Mouse (Mus musculus) macrophage (primary cell): ENCODE results near the gene Dnajc7. TPM values are rescaled to one million over a fixed set of nuclear protein-coding genes. Genes with fewer than 3 reads are reported as not detected.
"Not testable (repeated sequence)": the region's sequence is repeated elsewhere in the genome, so short reads cannot be mapped to it uniquely, and the experiment has no call there.

Source experiments
- H3K27ac ChIP-seq: fragments of 350-480 bp; formaldehyde crosslinking; 2 replicates; pipeline ENCODE4 v1.9.0; 2021
- H3K36me3 ChIP-seq: fragments of 350-480 bp; formaldehyde crosslinking; 2 replicates; pipeline ENCODE4 v1.9.0; 2021; ENCODE audit errors: inconsistent target
- H3K4me3 ChIP-seq: fragments of 350-480 bp; formaldehyde crosslinking; 2 replicates; pipeline ENCODE4 v1.9.0; 2021; ENCODE audit errors: inconsistent target
- H3K79me2 ChIP-seq: fragments of 350-480 bp; formaldehyde crosslinking; 2 replicates; pipeline ENCODE4 v1.9.0; 2021; ENCODE audit errors: inconsistent target
- WGBS: methylation state at CpG from one replicate; pipeline ENCODE4 v1.1.7; 2026; ENCODE audit warnings: inconsistent platforms; ENCODE audit not compliant: missing documents; 5-methylcytosine and 5-hydroxymethylcytosine counted together
- polyA plus RNA-seq: library from polyadenylated mRNA; stranded (reverse); fragments of 250-400 nt; gene quantifications from 3 replicates; pipeline ENCODE4 v1.2.4, GENCODE M21; 2018; ENCODE audit warnings: inconsistent platforms

Dnajc7 gene
- polyA plus RNA-seq, 1 experiment from 2014 or later = 172 TPM

- Histone ChIP-seq H3K4me3 (no peak overlapping the region), H3K27ac (peak overlapping the region; percentile 98), H3K36me3 (peaks cover 21% of the 10 kb centered on the region), H3K79me2 (peaks cover 25% of the 10 kb centered on the region)
- WGBS = 88% methylated on average over 23 of the region's 23 CpGs
These were observed 6.1 kb upstream of the Dnajc7 start for GRCm38 (mm10) chr11:100625754-100626700.

GRCm38 (mm10) chr11:100623867-100624266, 3.9 kb upstream of the Dnajc7 start:
- Histone ChIP-seq H3K79me2 (peaks cover 38% of the 10 kb centered on the region), H3K36me3 (peaks cover 21% of the 10 kb centered on the region), H3K27ac (peak overlapping the region; percentile 98), H3K4me3 (peak overlapping the region; percentile 98)
- 58% methylated on average over 5 of the region's 5 CpGs for WGBS

GRCm38 (mm10) chr11:100622714-100623113, 2.7 kb upstream of the Dnajc7 start:
- H3K27ac ChIP-seq = peak overlapping the region; percentile 98
- peaks cover 21% of the 10 kb centered on the region for H3K36me3 ChIP-seq
- WGBS = 2% methylated on average over 23 of the region's 24 CpGs
- H3K4me3 ChIP-seq = peak overlapping the region; percentile 98
- H3K79me2 ChIP-seq = peaks cover 50% of the 10 kb centered on the region

- WGBS = 0% methylated on average over 37 of the region's 40 CpGs
- H3K36me3 ChIP-seq = peaks cover 4% of the 10 kb centered on the region
- peak overlapping the region; percentile 96 for H3K27ac ChIP-seq
- peak overlapping the region; percentile 85 for H3K4me3 ChIP-seq
- peaks cover 74% of the 10 kb centered on the region for H3K79me2 ChIP-seq
These were observed 438 bp downstream of the Dnajc7 start for GRCm38 (mm10) chr11:100619485-100619975.

GRCm38 (mm10) chr11:100618761-100619484, 1.0 kb downstream of the Dnajc7 start, which contains the start of gene Nkiras2:
Nkiras2 (plus strand) TSS chr11:100619244.
- peak within 1 kb of the TSS; percentile 85 for H3K4me3 ChIP-seq
- H3K27ac ChIP-seq = peak within 1 kb of the TSS; percentile 96
- H3K79me2 ChIP-seq = peaks cover 74% of the 10 kb centered on the region
- H3K36me3 ChIP-seq = no peaks in the 10 kb centered on the region
- 2% methylated on average over 35 of the region's 36 CpGs for WGBS

GRCm38 (mm10) chr11:100617480-100617879, 2.5 kb downstream of the Dnajc7 start:
- H3K79me2 ChIP-seq = peaks cover 77% of the 10 kb centered on the region
- H3K36me3 ChIP-seq = no peaks in the 10 kb centered on the region
- H3K4me3 ChIP-seq = no peak overlapping the region
- 100% methylated on average over 3 of the region's 4 CpGs for WGBS
- no peak overlapping the region for H3K27ac ChIP-seq

- H3K79me2 ChIP-seq = peaks cover 84% of the 10 kb centered on the region
- WGBS = 95% methylated on average over 5 of the region's 7 CpGs
- not testable (repeated sequence) for H3K4me3 ChIP-seq, H3K27ac ChIP-seq, H3K36me3 ChIP-seq
These were observed 3.1 kb downstream of the Dnajc7 start for GRCm38 (mm10) chr11:100616836-100617235.

GRCm38 (mm10) chr11:100616332-100616731, 3.6 kb downstream of the Dnajc7 start:
- 91% methylated on average over 5 of the region's 5 CpGs for whole genome bisulfite sequencing
- no peak overlapping the region for H3K27ac ChIP-seq
- no peaks in the 10 kb centered on the region for H3K36me3 ChIP-seq
- no peak overlapping the region for H3K4me3 ChIP-seq
- peaks cover 89% of the 10 kb centered on the region for H3K79me2 ChIP-seq

- no peak overlapping the region for H3K27ac ChIP-seq
- 75% methylated on average over 3 of the region's 3 CpGs for WGBS
- H3K4me3 ChIP-seq = no peak overlapping the region
- H3K79me2 ChIP-seq = peaks cover 100% of the 10 kb centered on the region
- no peaks in the 10 kb centered on the region for H3K36me3 ChIP-seq
These were observed 6.7 kb downstream of the Dnajc7 start for GRCm38 (mm10) chr11:100613241-100613640.

- H3K4me3 ChIP-seq = no peak overlapping the region
- peak overlapping the region; percentile 64 for H3K27ac ChIP-seq
- H3K79me2 ChIP-seq = peaks cover 100% of the 10 kb centered on the region
- no peaks in the 10 kb centered on the region for H3K36me3 ChIP-seq
- 79% methylated on average over 6 of the region's 6 CpGs for WGBS
These were observed 8.3 kb downstream of the Dnajc7 start for GRCm38 (mm10) chr11:100611627-100612026.

GRCm38 (mm10) chr11:100609997-100610680, 9.8 kb downstream of the Dnajc7 start:
- WGBS = 76% methylated on average over 8 of the region's 9 CpGs
- Histone ChIP-seq H3K79me2 (peaks cover 100% of the 10 kb centered on the region), H3K27ac (peak overlapping the region; percentile 64), H3K4me3 (no peak overlapping the region), H3K36me3 (no peaks in the 10 kb centered on the region; the same call in 1 of the 2 replicates)

- 96% methylated on average over 5 of the region's 5 CpGs for WGBS
- H3K27ac ChIP-seq = peak overlapping the region; percentile 64
- peaks cover 100% of the 10 kb centered on the region for H3K79me2 ChIP-seq
- no peak overlapping the region for H3K4me3 ChIP-seq
- no peaks in the 10 kb centered on the region; the same call in 1 of the 2 replicates for H3K36me3 ChIP-seq
These were observed 10.5 kb downstream of the Dnajc7 start for GRCm38 (mm10) chr11:100609355-100609996.

- WGBS = 13% methylated on average over 4 of the region's 4 CpGs
These were observed 11.2 kb downstream of the Dnajc7 start for GRCm38 (mm10) chr11:100608796-100609195.

GRCm38 (mm10) chr11:100607121-100607520, 12.8 kb downstream of the Dnajc7 start:
- Histone ChIP-seq H3K4me3 (no peak overlapping the region), H3K79me2 (peaks cover 100% of the 10 kb centered on the region), H3K36me3 (no peaks in the 10 kb centered on the region; the same call in 1 of the 2 replicates), H3K27ac (no peak overlapping the region)
- WGBS = 90% methylated on average over 6 of the region's 6 CpGs

More at GRCm38 (mm10) chr11:100608796-100609195, 11.2 kb downstream of the Dnajc7 start:
- Histone ChIP-seq H3K79me2 (peaks cover 100% of the 10 kb centered on the region), H3K36me3 (no peaks in the 10 kb centered on the region; the same call in 1 of the 2 replicates), H3K27ac (peak overlapping the region; percentile 64), H3K4me3 (no peak overlapping the region)
